ENCODE assay signal across 20 mouse cellular contexts in genomic region chr11:99448769-99449168, GRCm38 (mm10). TPM values are rescaled to one million over a fixed set of nuclear protein-coding genes. Genes with fewer than 3 reads are reported as not detected.
"Had no signal": no experiment of that assay in that cellular context is flagged by ENCODE, and none has a peak within 500 bp of the region (broad histone marks: within the 10 kb centered on the region; RNA-seq: fewer than 3 reads in every experiment).

No protein-coding gene starts in this region.

- H3K36me3 ChIP-seq: neural tube, embryonic 12.5 days; neural tube, embryonic 13.5 days; neural tube, embryonic 15.5 days; stomach, embryonic 15.5 days had no signal

- H3K4me3 ChIP-seq: neural tube, embryonic 12.5 days; neural tube, embryonic 13.5 days; neural tube, embryonic 15.5 days; stomach, embryonic 15.5 days had no signal

- H3K4me1 ChIP-seq: neural tube, embryonic 12.5 days; neural tube, embryonic 13.5 days; neural tube, embryonic 15.5 days; stomach, embryonic 15.5 days had no signal

- H3K4me2 ChIP-seq: neural tube, embryonic 12.5 days; neural tube, embryonic 13.5 days; neural tube, embryonic 15.5 days; stomach, embryonic 15.5 days had no signal

- H3K9me3 ChIP-seq: neural tube, embryonic 12.5 days; neural tube, embryonic 13.5 days; neural tube, embryonic 15.5 days; stomach, embryonic 15.5 days had no signal

- DNase-seq: retina, postnatal 1 day; right cerebral cortex, adult 18-20 months; right cerebral cortex, postnatal 14 days; right cerebral cortex, postnatal 25 days; right cerebral cortex, postnatal 4 days; spleen, adult 18-20 months; thymus, adult 18-20 months; thymus, adult 2 months; thymus, postnatal 14 days; thymus, postnatal 25 days; thymus, postnatal 36 days; thymus, postnatal 4 days had no signal

- H3K27ac ChIP-seq: neural tube, embryonic 12.5 days; neural tube, embryonic 13.5 days; neural tube, embryonic 15.5 days; stomach, embryonic 15.5 days had no signal

- H3K9ac ChIP-seq: neural tube, embryonic 12.5 days; neural tube, embryonic 13.5 days; neural tube, embryonic 15.5 days; stomach, embryonic 15.5 days had no signal

- H3K27me3 ChIP-seq: neural tube, embryonic 12.5 days; neural tube, embryonic 13.5 days; neural tube, embryonic 15.5 days; stomach, embryonic 15.5 days had no signal

RNA-seq across cellular contexts. Expression of gene Krt20, which starts 10.8 kb away (rescaled TPM):
- total RNA-seq: neutrophil, adult 5-6 weeks had no signal

RNA-seq across cellular contexts. Expression of gene Krt12, which starts 26.7 kb away (rescaled TPM):
- polyA plus RNA-seq: neural tube, embryonic 12.5 days; neural tube, embryonic 14.5 days; stomach, embryonic 14.5 days; testis, adult 2 months had no signal

RNA-seq across cellular contexts. Expression of gene Krt23, which starts 44.2 kb away (rescaled TPM):
- polyA plus RNA-seq: neural tube, embryonic 12.5 days; neural tube, embryonic 13.5 days; neural tube, embryonic 14.5 days had no signal
